Mouse (Mus musculus) CH12.LX (cell line): ENCODE measurements around the gene Erh.

Source experiments
- BHLHE40 ChIP-seq: IDR thresholded peaks from 2 replicates; pipeline ENCODE4 v1.6.1; 2011; ENCODE audit warnings: mild to moderate bottlenecking, low read depth, low read length, improper control_type of control experiment
- CTCF ChIP-seq, 2 experiments: IDR thresholded peaks in 1 of 2; conservative IDR thresholded peaks in 1 of 2; 2 replicates each; pipeline ENCODE4 v1.5.1; 2011 to 2012; ENCODE audit warnings: low read depth in 2 of 2, low read length in 2 of 2, improper control_type of control experiment in 1 of 2, inconsistent platforms in 1 of 2, mild to moderate bottlenecking in 1 of 2, moderate library complexity in 1 of 2
- E2F4 ChIP-seq: IDR thresholded peaks from 2 replicates; pipeline ENCODE4 v1.6.1; 2011; ENCODE audit warnings: low read depth, low read length, improper control_type of control experiment; ENCODE audit not compliant: insufficient replicate concordance
- EP300 ChIP-seq: IDR thresholded peaks from 2 replicates; pipeline ENCODE4 v1.6.1; 2011; ENCODE audit warnings: low read length, improper control_type of control experiment
- HCFC1 ChIP-seq: IDR thresholded peaks from 2 replicates; pipeline ENCODE4 v1.6.1; 2012; ENCODE audit warnings: low read depth, mild to moderate bottlenecking, inconsistent platforms, low read length, improper control_type of control experiment
- MAFK ChIP-seq: IDR thresholded peaks from 2 replicates; pipeline ENCODE4 v1.6.1; 2011; ENCODE audit warnings: low read length, improper control_type of control experiment; ENCODE audit not compliant: insufficient replicate concordance
- MAX ChIP-seq: IDR thresholded peaks from 2 replicates; pipeline ENCODE4 v1.6.1; 2011; ENCODE audit warnings: low read length, improper control_type of control experiment
- NELFE ChIP-seq: IDR thresholded peaks from 2 replicates; pipeline ENCODE4 v1.6.1; 2011; ENCODE audit warnings: low read depth, low read length, improper control_type of control experiment
- POLR2A ChIP-seq: IDR thresholded peaks from 2 replicates; pipeline ENCODE4 v1.6.1; 2011; ENCODE audit warnings: low read depth, mild to moderate bottlenecking, improper control_type of control experiment, low read length
- RCOR1 ChIP-seq: conservative IDR thresholded peaks from 2 replicates; pipeline ENCODE4 v1.6.1; 2012; ENCODE audit warnings: low read depth, mild to moderate bottlenecking, inconsistent platforms, low read length, improper control_type of control experiment
- TCF12 ChIP-seq: IDR thresholded peaks from 2 replicates; pipeline ENCODE4 v1.6.1; 2014; ENCODE audit warnings: low read depth, mild to moderate bottlenecking, inconsistent platforms, low read length, improper control_type of control experiment
- USF1 ChIP-seq: IDR thresholded peaks from 2 replicates; pipeline ENCODE4 v1.6.1; 2014; ENCODE audit warnings: low read depth, mild to moderate bottlenecking, inconsistent platforms, low read length, improper control_type of control experiment
- ZMIZ1 ChIP-seq: IDR thresholded peaks from 2 replicates; pipeline ENCODE4 v1.6.1; 2012; ENCODE audit warnings: low read depth, mild to moderate bottlenecking, inconsistent platforms, low read length, improper control_type of control experiment

GRCm38 (mm10) chr12:80595566-80595965 is 48.6 kb downstream of the Erh start:
- TF ChIP-seq CTCF (conservative IDR thresholded peaks at IDR 0.05 in 1 of 2, IDR thresholded peaks at IDR 0.05 in 1 of 2; ENCODE audit: low read depth in 2 of 2, low read length in 2 of 2) (no peak), EP300 (no peak), BHLHE40 (no peak), RCOR1 (no peak), MAFK (no peak), USF1 (no peak), NELFE (no peak), E2F4 (no peak), POLR2A (no peak), MAX (no peak), ZMIZ1 (no peak), HCFC1 (no peak), TCF12 (no peak)
